Mouse (Mus musculus) olfactory bulb, adult 2 months (tissue): ENCODE results near the gene Gpr150. TPM values are rescaled to one million over a fixed set of nuclear protein-coding genes. Genes with fewer than 3 reads are reported as not detected.

Source experiments
- H3K27ac ChIP-seq: fragments of 200-500 bp; 2 replicates; pipeline ENCODE4 v1.5.1; 2012; ENCODE audit warnings: low read depth, low read length; ENCODE audit not compliant: insufficient read depth
- H3K4me1 ChIP-seq: fragments of 200-500 bp; 2 replicates; pipeline ENCODE4 v1.6.1; 2012; ENCODE audit warnings: low read length; ENCODE audit not compliant: control insufficient read depth, insufficient read depth
- H3K4me3 ChIP-seq: fragments of 200-500 bp; 2 replicates; pipeline ENCODE4 v1.5.1; 2012; ENCODE audit warnings: mild to moderate bottlenecking, low read depth, low read length, moderate library complexity; ENCODE audit not compliant: insufficient read depth
- CTCF ChIP-seq: fragments of 200-500 bp; IDR thresholded peaks from 2 replicates; pipeline ENCODE4 v1.5.1; 2012; ENCODE audit warnings: low read depth, mild to moderate bottlenecking, low read length, moderate library complexity; ENCODE audit not compliant: insufficient read depth
- POLR2A ChIP-seq: fragments of 200-500 bp; IDR thresholded peaks from 2 replicates; pipeline ENCODE4 v1.6.1; 2012; ENCODE audit warnings: mild to moderate bottlenecking, low read depth, low read length, moderate library complexity; ENCODE audit not compliant: insufficient read depth
- whole genome bisulfite sequencing: fragments of 180-500 bp; shearing (Covaris S2); methylation state at CpG from one replicate; pipeline ENCODE4 v1.1.7; 2018; 5-methylcytosine and 5-hydroxymethylcytosine counted together
- polyA plus RNA-seq: library from polyadenylated mRNA; stranded (reverse); fragments of >200 nt; gene quantifications from 2 replicates; pipeline ENCODE4 v1.2.4, GENCODE M21; 2012; ENCODE audit warnings: low replicate concordance; ENCODE audit not compliant: missing spikeins, insufficient read depth, insufficient read length

The Gpr150 gene
- not detected in 2 replicates for polyA plus RNA-seq

DNA sequence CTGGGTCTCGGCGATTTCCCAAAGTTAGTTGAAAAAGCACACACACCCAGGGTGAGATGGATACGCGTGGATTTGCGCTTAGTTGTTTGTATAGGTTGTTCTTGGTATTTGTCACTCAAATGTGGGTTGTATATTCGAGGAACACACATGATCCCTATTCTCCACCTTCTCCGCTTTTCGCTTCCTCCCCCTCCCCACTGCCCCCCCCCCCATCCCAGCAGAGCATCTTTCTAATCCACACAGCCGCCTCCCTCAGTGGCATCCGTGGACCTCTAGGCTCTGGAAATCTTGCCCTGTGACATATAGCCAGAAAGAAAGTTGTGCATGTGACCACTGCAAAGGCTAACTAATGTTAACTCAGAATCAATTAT, at the start of gene Gpr150:
Gene Gpr150 (minus strand): TSS at position 101 of the 371 bp plus-strand sequence.
- H3K4me3 ChIP-seq = peak within 1 kb of the TSS; percentile 52
- H3K4me1 ChIP-seq = peaks cover 16% of the 10 kb centered on the region
- 13% methylated on average over 10 of the region's 10 CpGs for WGBS
- TF ChIP-seq CTCF = no peak
- no peak for TF ChIP-seq POLR2A
- no peak within 1 kb of the TSS for H3K27ac ChIP-seq

DNA sequence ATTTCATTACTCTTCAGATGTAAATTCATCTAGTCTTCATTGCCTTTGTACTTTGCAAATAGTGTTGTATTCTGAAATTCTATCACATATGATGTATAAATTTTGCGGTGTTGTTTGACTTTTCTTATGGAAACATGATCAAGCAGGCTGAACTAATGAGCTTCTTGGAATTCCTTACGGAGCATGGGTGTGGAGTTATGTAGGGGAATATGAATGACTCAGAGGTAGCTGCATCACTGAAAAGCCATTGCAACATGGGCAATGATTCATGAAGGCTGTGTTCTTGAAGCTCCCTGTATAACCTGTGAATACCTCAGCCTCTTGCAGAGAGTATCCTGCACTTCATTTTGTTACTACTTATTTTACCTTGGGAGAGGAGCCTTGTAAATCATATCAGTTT, 45.2 kb upstream of the Gpr150 start:
- TF ChIP-seq CTCF = no peak
- no peak for TF ChIP-seq POLR2A
- 88% methylated on average over 2 of the region's 2 CpGs for WGBS
- no peak overlapping the region for H3K27ac ChIP-seq

DNA sequence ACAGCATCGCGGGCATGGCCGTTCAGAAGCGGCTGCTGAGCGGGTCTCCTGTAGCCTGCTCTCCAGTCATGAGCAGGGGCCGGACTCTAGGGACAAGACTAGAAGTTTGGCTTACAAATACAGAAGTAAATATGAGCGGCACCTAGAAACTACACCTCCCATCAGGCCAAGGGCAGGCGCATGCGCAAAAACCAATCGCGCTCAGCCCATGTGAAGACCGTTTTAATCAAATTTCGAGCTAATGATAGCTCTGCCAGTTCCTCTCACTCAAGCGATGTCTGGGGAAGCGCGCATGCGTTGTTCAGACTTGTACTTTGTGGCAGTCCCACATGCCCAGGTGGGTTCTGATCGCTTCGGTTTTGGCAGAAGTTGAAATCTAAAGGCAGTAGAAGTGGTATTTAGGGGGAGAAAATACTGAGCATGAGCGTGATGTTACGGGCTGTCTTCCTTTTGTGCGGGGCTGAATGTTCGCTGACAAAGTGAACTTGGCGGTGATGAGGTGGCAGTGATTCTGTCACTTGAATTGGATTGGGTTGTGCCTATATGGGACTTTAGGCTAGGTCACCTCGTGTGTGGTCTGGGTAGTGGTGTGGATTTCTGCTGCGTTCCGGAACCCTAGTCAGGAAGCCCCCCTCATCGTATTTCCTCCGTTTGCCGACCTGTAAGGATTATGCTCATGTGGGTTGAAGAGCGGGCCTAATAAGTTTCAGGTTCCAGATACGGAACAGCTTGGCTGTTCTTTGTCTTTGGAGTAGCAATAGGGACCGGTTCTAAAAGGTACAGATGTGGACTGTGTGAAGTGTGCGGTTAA, 41.9 kb upstream of the Gpr150 start, which contains the start of the genes Arsk and Ttc37:
Gene Arsk (minus strand): TSS at position 168 of the 811 bp plus-strand sequence.
Gene Ttc37 (plus strand): TSS at position 242 of the 811 bp plus-strand sequence.
- under 1% methylated on average over 34 of the region's 34 CpGs for WGBS
- peak within 1 kb of the TSS; percentile 14 for H3K27ac ChIP-seq
- peak within 1 kb of the TSS; percentile 68 for H3K4me3 ChIP-seq
- no peaks in the 10 kb centered on the region for H3K4me1 ChIP-seq
- TF ChIP-seq POLR2A (no peak), CTCF (no peak)

More for the DNA sequence above, 45.2 kb upstream of the Gpr150 start:
- Histone ChIP-seq H3K4me1 (no peaks in the 10 kb centered on the region), H3K4me3 (no peak overlapping the region)

DNA sequence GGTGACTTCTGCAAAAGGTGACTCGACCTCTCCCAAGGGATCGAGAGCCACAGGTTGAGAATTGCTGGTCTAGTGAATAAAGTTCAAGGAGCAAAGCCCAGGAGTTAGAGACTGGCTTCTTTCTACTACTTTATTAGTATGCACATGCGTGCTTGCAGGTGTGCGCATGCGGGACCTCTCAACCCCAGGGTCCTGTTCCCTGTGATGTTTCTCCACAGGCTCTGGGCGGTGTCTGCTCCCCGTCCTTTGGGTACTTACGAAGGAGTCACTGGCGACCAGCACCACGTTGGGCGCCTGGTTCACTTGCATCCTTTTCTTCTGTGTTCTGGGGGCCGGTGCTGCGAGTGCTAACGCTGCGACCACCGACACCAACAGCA, 41.3 kb upstream of the Gpr150 start:
- TF ChIP-seq CTCF (no peak), POLR2A (no peak)
- under 1% methylated on average over 16 of the region's 16 CpGs for WGBS
- Histone ChIP-seq H3K4me3 (peak overlapping the region; percentile 68), H3K27ac (peak overlapping the region; percentile 14), H3K4me1 (no peaks in the 10 kb centered on the region)

DNA sequence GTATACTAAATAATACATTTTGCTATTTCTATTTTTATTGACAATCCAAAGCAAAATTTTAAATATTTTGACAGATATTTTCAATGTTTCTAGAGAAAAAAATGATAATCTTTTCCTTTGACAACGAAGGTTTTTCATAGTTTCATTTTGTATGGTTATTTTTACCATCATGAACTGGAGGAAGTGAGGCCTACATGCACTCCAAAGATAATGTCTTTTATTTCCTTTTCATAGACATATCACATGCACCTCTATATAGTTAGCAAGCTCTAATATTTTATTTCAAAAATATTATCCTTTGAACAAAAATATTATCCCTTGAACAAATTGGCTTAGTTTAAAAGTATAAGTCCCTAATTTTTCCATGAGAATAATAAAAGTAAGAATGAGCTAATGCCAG, 17.5 kb upstream of the Gpr150 start:
- Histone ChIP-seq H3K4me3 (no peak overlapping the region), H3K27ac (no peak overlapping the region), H3K4me1 (no peaks in the 10 kb centered on the region)
- 85% methylated on average over 1 of the region's 1 CpGs for WGBS
- no peak for TF ChIP-seq POLR2A
- no peak for TF ChIP-seq CTCF

DNA sequence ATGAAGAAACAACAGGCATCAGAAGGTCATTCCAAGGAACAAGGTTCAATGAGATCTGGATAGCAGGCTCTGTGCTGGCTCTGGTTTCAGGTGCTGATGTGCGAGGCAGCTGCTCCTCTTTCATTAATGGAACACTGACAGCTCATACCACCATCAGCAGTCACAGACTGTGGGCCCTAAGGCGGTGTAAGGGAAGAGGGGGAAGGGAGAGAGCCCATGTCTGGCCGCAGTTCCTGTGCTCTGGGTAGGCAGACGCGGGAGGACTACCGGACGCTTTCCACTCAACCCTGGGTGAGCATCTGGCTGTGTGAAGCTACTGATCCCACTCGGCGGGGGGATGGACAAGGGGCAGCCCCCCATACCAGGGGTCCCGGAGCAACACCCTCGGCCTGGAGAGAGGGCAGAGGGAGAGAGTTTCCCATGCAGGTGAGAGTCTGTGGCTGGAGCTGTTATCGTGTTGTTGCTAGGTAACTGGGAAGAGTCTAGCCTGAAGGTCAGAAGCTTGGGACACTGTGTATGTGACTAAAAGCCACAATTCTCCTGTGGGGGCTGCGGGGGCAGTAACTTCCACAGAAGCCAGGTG, 7.7 kb upstream of the Gpr150 start:
- no peak for TF ChIP-seq POLR2A
- TF ChIP-seq CTCF = no peak
- H3K4me3 ChIP-seq = no peak overlapping the region
- H3K27ac ChIP-seq = no peak overlapping the region
- no peaks in the 10 kb centered on the region for H3K4me1 ChIP-seq
- WGBS = 88% methylated on average over 13 of the region's 13 CpGs

DNA sequence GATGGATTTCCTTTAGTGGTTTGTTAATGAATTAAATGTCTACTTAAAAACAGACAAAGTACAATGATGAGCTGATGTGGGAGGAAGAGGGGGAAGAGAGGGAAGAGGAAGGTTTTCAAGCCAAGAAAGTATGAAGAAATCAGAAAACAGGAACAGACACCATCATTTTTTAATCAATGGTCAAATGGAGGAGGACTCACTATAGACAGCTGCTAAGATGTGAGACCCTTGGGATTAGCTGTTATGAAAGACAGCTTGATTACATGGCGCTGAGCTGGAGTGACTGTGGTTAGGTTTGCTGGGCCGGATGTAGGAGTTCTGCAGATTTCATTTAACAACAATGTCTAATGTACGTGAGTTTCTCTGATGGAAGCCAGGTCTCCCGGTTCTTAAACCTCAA, 6.8 kb upstream of the Gpr150 start:
- Histone ChIP-seq H3K27ac (no peak overlapping the region), H3K4me3 (no peak overlapping the region), H3K4me1 (no peaks in the 10 kb centered on the region)
- 90% methylated on average over 4 of the region's 4 CpGs for WGBS
- TF ChIP-seq CTCF (no peak), POLR2A (no peak)

DNA sequence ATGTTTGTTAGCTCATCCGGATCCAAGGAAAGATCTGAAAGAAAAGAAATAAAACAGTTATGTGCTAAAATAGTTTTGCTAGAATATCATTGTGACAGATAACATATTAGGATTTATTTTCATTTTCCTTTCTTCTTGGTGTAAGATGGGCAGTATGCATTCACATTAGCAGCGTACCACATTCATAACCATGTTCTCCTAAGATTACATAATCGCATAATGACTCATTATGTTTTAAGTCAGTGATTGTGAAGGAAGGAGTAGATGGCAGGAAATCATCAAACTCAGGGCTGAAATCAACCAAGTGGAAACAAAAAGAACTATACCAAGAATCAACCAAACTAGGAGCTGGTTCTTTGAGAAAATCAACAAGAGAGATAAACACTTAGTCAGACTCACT, 5.8 kb upstream of the Gpr150 start:
- TF ChIP-seq CTCF (no peak), POLR2A (no peak)
- WGBS = 94% methylated on average over 3 of the region's 3 CpGs

DNA sequence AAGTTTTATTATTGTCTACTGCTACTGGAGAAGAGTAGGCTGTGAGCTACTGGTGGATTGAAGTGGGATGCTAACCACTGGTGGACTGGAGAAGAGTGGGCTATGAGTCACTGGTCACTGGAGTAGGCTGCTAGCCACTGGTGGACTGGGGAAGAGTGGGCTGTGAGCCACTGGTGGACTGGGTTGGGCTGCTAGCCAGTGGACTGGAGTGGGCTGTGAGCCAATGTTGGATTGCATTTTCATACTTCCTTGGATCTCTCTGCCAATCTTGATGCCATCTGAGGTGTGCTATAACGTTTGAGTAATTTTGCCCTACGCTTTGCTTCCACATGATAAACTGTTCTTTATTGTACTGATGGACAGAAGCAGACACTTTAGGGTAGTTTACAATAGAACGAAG, 5.3 kb upstream of the Gpr150 start:
- no peak for TF ChIP-seq POLR2A
- no peak for TF ChIP-seq CTCF
- Histone ChIP-seq H3K27ac (no peak overlapping the region), H3K4me3 (no peak overlapping the region), H3K4me1 (no peaks in the 10 kb centered on the region)
- 83% methylated on average over 3 of the region's 3 CpGs for WGBS

More for the DNA sequence above, 5.8 kb upstream of the Gpr150 start:
- no peaks in the 10 kb centered on the region for H3K4me1 ChIP-seq
- H3K27ac ChIP-seq = no peak overlapping the region
- H3K4me3 ChIP-seq = no peak overlapping the region
